In genomic region chr12:86716962-86717361, GRCm38 (mm10) we compare ENCODE assay signal across 31 mouse cellular contexts. TPM values are rescaled to one million over a fixed set of nuclear protein-coding genes. Genes with fewer than 3 reads are reported as not detected.
"Had no signal": no experiment of that assay in that cellular context is flagged by ENCODE, and none has a peak within 500 bp of the region (broad histone marks: within the 10 kb centered on the region; RNA-seq: fewer than 3 reads in every experiment).

No protein-coding gene starts in this region.

- H3K27me3 ChIP-seq: heart, embryonic 13.5 days; heart, embryonic 15.5 days; hindbrain, embryonic 13.5 days; hindbrain, embryonic 15.5 days; kidney, embryonic 15.5 days; limb, embryonic 13.5 days had no signal

- H3K4me2 ChIP-seq: heart, embryonic 11.5 days; heart, embryonic 13.5 days; heart, embryonic 15.5 days; hindbrain, embryonic 13.5 days; hindbrain, embryonic 15.5 days; kidney, embryonic 15.5 days; limb, embryonic 13.5 days had no signal

- ATAC-seq: forebrain, embryonic 16.5 days; hindbrain, postnatal 0 days; intestine, embryonic 16.5 days had no signal

- DNase-seq: gastrocnemius, postnatal 14 days; gastrocnemius, postnatal 36 days; heart, adult 11 months; heart, adult 2 months; heart, postnatal 14 days; heart, postnatal 36 days; kidney, adult 11 months; kidney, adult 2 months; kidney, adult 9 months; kidney, postnatal 14 days; kidney, postnatal 36 days; layer of hippocampus, adult 9-11 months; layer of hippocampus, postnatal 36 days; left cerebral cortex, postnatal 4 days had no signal

- H3K4me3 ChIP-seq: heart, adult 2 months; heart, embryonic 13.5 days; heart, embryonic 15.5 days; hindbrain, embryonic 13.5 days; hindbrain, embryonic 15.5 days; kidney, embryonic 15.5 days; limb, embryonic 13.5 days had no signal

- H3K36me3 ChIP-seq: heart, embryonic 15.5 days had no signal

- H3K9ac ChIP-seq: heart, embryonic 13.5 days; heart, embryonic 15.5 days; hindbrain, embryonic 13.5 days; hindbrain, embryonic 15.5 days; kidney, embryonic 15.5 days; limb, embryonic 13.5 days had no signal

- H3K4me1 ChIP-seq: kidney, embryonic 15.5 days had no signal

- H3K27ac ChIP-seq: heart, adult 2 months; heart, embryonic 13.5 days; heart, embryonic 15.5 days; hindbrain, embryonic 13.5 days; hindbrain, embryonic 15.5 days; hindbrain, postnatal 0 days; kidney, embryonic 15.5 days; kidney, postnatal 0 days; limb, embryonic 13.5 days had no signal

- H3K9me3 ChIP-seq: heart, embryonic 13.5 days; heart, embryonic 15.5 days; hindbrain, embryonic 13.5 days; hindbrain, embryonic 15.5 days; kidney, embryonic 15.5 days; limb, embryonic 13.5 days had no signal

RNA-seq across cellular contexts. Expression of gene Lrrc74a, which starts 17.2 kb away (rescaled TPM):
- polyA plus RNA-seq: forebrain, embryonic 16.5 days; frontal cortex, adult 2 months; heart, adult 2 months; heart, embryonic 11.5 days; heart, embryonic 13.5 days; heart, embryonic 15.5 days; heart, postnatal 0 days; hindbrain, embryonic 11.5 days; hindbrain, embryonic 13.5 days; hindbrain, embryonic 15.5 days; hindbrain, postnatal 0 days; intestine, embryonic 14.5 days; intestine, embryonic 16.5 days; kidney, adult 2 months; kidney, embryonic 15.5 days; kidney, postnatal 0 days; large intestine, adult 2 months; limb, embryonic 11.5 days; limb, embryonic 13.5 days had no signal
